Mouse (Mus musculus) cerebral cortex, adult 2 months (tissue): ENCODE measurements around the gene Gpa33.

Experiments used
- WGBS: fragments of 180-500 bp; shearing (Covaris S2); methylation state at CpG from one replicate; pipeline ENCODE4 v1.1.7; 2018; 5-methylcytosine and 5-hydroxymethylcytosine counted together

The Gpa33 gene

GRCm38 (mm10) chr1:166135091-166135740 is 5.2 kb downstream of the Gpa33 start:
- WGBS: 58% methylated on average over 5 of the region's 5 CpGs

- WGBS: 80% methylated on average over 7 of the region's 7 CpGs
These were observed 7.4 kb downstream of the Gpa33 start for GRCm38 (mm10) chr1:166137244-166137938.

- 82% methylated on average over 13 of the region's 13 CpGs for WGBS
These were observed 8.1 kb downstream of the Gpa33 start for GRCm38 (mm10) chr1:166138136-166138535.

- 69% methylated on average over 3 of the region's 3 CpGs for WGBS
These were observed 9.1 kb downstream of the Gpa33 start for GRCm38 (mm10) chr1:166139113-166139512.

DNA sequence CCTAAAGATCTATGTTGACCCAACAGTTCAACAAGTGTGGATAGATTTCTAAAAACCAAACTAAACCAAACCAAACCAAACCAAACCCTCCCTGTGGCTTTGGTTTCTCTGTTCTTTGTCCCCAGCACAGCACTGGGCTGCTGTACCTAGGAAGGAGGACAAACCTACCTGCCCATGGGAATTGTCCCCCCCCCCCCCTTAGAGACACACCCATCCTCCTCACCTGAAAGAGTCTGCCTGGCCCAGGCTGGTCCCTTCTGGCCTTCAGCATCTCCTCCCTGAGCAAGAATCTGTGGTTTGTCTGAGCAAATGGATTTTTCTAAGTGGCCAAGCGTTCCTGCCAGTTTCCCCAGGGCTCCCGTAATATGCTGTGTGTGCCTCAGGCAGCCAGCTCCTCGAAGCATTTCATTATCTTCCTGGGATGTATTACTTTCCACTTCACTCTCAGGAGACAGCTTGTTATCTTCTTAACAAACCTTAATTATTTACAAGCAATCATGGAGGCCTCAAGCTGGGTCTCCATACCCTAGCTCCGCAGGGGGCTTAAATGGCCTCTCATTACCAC is 9.7 kb downstream of the Gpa33 start:
- 86% methylated on average over 4 of the region's 4 CpGs for WGBS

DNA sequence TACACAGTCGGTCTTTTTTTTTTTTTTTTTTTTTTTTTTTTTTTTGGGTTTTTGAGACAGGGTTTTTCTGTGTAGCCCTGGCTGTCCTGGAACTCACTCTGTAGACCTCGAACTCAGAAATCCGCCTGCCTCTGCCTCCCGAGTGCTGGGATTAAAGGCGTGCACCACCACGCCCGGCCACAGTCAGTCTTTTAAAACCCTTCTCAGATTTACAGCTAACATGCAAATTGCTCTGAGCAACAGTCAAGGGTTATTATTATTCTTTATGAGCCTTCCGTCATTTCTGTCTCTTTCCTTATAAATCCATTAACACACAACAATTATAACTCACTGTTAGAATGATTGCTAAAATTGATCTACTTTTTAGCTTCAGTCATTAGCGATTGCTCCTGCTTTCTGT is 11.8 kb downstream of the Gpa33 start:
- WGBS: 94% methylated on average over 9 of the region's 9 CpGs

GRCm38 (mm10) chr1:166142369-166142768 is 12.3 kb downstream of the Gpa33 start:
- 91% methylated on average over 6 of the region's 6 CpGs for WGBS

- 84% methylated on average over 11 of the region's 11 CpGs for WGBS
These were observed 16.6 kb downstream of the Gpa33 start for GRCm38 (mm10) chr1:166146626-166147025.

- WGBS: 86% methylated on average over 3 of the region's 3 CpGs
These were observed 17.6 kb downstream of the Gpa33 start for GRCm38 (mm10) chr1:166147657-166148056.

GRCm38 (mm10) chr1:166149441-166149840 is 19.4 kb downstream of the Gpa33 start:
- 82% methylated on average over 4 of the region's 4 CpGs for WGBS

DNA sequence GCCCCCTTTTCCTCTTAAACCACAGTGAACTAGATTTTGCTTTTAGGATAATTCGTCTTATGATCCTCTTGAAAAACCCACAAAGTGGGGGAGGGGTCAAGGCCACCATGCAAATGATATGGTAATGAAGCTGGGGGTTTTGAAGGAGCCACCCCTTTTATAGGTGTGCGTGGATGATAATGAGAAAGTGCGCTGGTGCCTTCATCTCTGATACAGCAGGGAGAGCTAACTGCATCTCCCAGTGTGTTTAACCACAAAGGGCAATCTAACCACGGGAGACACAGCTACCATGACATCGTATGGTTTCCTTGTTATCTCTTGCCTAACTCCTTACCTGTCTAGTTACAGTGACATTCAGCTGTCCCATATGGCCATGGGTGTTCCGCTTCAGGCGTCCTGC is 20.0 kb downstream of the Gpa33 start:
- 89% methylated on average over 7 of the region's 7 CpGs for WGBS

GRCm38 (mm10) chr1:166151341-166151740 is 21.3 kb downstream of the Gpa33 start:
- 57% methylated on average over 11 of the region's 11 CpGs for WGBS

DNA sequence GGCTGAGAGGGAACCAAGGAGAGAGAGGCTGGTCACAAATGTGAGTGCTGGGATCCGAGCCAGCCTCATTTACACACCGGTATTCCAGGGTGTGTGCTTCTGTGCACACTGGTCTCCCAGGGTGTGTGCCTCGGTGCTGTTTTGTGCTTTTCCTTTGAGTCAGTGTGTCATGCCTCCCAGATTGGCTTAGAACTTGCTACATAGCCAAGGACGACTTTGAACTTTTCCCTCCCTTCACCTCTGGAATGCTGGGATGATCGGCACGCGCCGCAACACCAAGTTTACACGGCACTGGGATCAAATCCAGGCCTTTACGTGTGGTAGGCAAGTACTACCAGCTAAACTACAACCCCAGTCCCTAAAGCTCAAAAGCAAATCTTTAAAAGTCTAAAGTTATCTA is 22.0 kb downstream of the Gpa33 start:
- WGBS: 85% methylated on average over 10 of the region's 10 CpGs

GRCm38 (mm10) chr1:166153351-166154120 is 23.5 kb downstream of the Gpa33 start:
- WGBS: 9% methylated on average over 18 of the region's 18 CpGs

DNA sequence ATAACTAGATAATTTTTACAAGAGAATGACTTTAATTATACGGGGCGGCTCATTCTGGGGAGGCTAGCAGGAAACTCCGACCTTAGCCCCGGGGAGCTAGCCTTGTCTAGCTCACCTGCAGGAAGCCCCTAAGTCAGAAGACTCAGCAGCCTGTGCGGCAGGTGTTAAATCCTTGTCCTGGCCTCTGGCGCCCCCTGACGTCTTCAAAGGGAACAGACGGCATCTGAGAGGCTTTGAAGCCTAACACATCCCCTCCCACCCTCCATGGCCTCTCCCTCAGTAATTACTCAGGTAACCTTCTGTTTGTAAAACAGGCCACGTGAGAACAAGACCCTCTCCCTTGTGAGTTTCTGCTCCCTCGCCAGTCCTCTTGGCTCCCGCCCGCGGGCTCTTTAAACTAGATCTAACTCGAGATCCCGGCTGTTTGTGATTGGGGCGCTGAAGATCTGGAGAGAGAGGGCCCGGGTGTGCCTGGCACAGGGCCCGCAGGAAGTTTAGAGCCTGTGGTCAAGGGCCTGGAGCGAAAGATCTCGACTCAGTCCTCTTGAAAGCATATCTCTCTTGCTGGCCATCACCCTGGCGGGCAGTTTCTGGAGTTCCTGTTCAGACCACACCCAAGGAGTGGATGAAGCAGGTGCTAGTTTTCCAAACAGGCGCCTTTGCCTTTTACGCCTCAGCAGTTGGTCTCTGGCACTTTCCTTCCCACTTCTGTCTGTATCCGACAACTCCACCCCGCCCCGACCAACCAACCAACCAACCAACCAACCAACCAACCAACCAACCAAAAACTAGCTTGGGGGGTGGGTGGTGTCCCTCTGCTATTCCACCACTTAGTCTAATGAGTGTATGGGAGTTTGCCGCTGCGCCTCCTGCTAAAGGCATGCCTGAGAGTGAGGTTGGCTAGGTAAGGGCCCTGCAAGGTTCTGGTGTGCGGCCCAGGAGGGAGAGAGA is 24.4 kb downstream of the Gpa33 start:
- 20% methylated on average over 29 of the region's 29 CpGs for WGBS

DNA sequence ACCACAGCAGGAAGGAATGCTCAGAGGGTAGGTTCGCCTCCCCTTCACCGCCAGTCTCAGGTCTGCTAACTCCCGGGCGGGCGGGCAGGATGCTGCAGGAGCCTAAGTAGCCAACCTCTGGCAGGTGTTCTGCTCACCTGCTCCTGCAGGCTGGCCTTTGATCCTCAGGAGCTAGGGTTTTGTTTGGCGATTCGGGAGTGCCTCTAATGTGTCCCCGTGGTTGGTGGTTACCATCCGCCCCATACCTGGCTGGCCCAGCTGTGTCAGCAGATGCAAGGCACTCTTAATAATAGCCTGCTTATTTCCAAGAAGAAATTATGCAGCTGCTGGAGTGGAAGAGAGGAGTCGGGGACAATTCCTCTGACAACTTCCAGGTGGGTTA is 25.1 kb downstream of the Gpa33 start:
- 70% methylated on average over 10 of the region's 10 CpGs for WGBS

GRCm38 (mm10) chr1:166157712-166158111 is 27.7 kb downstream of the Gpa33 start:
- WGBS: 78% methylated on average over 12 of the region's 12 CpGs

- 64% methylated on average over 9 of the region's 9 CpGs for WGBS
These were observed 28.6 kb downstream of the Gpa33 start for GRCm38 (mm10) chr1:166158664-166159063.

DNA sequence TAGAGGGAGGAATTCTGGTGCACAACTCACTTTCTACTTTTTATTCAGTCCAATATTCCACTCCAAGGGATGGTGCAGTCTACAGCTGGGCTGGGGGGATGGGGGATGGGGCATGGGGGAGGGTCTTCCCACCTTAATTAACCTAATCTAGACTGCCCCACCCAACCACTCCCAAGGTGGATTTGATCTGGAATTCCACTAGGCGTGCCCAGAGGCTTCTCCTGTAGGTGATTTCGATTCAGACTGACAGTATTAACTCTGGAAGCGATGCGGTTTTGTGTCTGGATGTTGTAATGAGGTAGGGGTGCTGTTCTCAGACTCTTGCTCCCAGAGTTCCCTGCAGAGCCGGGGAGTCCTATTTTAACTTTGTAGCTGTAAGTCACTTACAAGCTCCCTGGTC is 30.1 kb downstream of the Gpa33 start:
- 45% methylated on average over 5 of the region's 5 CpGs for WGBS

DNA sequence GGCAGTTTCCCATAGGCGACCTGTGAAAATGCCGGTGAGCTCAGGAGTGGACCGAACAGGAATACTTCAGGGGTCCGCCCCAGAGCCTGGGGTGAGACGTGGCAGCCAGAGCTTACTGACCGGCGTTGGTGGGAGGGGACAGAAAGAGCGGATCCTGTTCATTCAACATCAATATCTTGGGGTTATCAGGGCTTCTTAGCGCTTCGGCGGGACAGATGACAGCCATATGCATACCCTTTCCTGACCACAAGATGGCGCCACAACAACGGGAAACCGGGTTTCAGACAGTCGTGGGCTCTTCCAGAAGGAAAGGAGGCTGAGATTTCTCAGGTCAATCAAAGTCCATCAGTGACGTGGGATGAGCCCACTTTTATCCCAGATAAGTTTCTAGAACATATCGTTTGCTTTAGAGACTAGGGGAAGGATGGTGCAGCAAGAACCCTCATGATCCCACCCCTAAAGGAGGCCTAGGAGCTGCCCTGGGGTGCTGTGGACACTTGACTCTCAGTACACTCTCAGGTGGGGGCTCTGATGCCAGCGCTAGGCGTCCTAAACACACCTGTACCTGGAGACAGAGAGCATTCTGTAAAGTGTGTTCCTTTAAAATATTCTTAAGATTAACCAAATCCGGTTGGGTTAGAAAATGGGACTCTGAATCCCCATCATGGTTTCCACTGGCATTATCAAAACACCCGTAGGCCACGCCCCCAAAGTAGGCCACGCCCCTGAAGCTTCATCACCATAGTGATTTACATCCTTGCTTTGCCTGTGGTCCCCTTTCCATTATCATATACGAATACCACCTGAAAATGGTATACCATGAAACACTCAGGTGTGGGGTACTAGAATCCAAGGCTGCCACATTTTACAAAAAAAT is 30.8 kb downstream of the Gpa33 start:
- WGBS: 18% methylated on average over 24 of the region's 24 CpGs
